Mouse (Mus musculus) hindbrain, embryonic 13.5 days (tissue): ENCODE results near the gene Focad. TPM values are rescaled to one million over a fixed set of nuclear protein-coding genes. Genes with fewer than 3 reads are reported as not detected.

Experiments used
- ATAC-seq: fragments of 200-750 bp; cut with Nextera tagmentation; 2 replicates; pipeline ENCODE4 v1.8.0; 2017; ENCODE audit warnings: moderate TSS enrichment; ENCODE audit not compliant: low FRiP score
- H3K27ac ChIP-seq: fragments of 300-500 bp; sonication (generic); 2 replicates; pipeline ENCODE4 v1.5.1; 2015; ENCODE audit warnings: inconsistent platforms, mild to moderate bottlenecking, moderate library complexity
- H3K27me3 ChIP-seq: fragments of 300-500 bp; sonication (generic); 2 replicates; pipeline ENCODE4 v1.6.1; 2015; ENCODE audit warnings: mild to moderate bottlenecking, inconsistent platforms
- H3K36me3 ChIP-seq: fragments of 300-500 bp; sonication (generic); 2 replicates; pipeline ENCODE4 v1.6.1; 2015; ENCODE audit warnings: mild to moderate bottlenecking, inconsistent platforms
- H3K4me1 ChIP-seq: fragments of 300-500 bp; sonication (generic); replicated peaks from 2 replicates; pipeline ENCODE4 v1.6.1; 2015; ENCODE audit warnings: inconsistent platforms
- H3K4me2 ChIP-seq: fragments of 300-500 bp; sonication (generic); 2 replicates; pipeline ENCODE4 v1.6.1; 2015; ENCODE audit warnings: inconsistent platforms, mild to moderate bottlenecking, moderate library complexity
- H3K4me3 ChIP-seq: fragments of 300-500 bp; sonication (generic); 2 replicates; pipeline ENCODE4 v1.5.1; 2015; ENCODE audit warnings: mild to moderate bottlenecking, inconsistent platforms
- H3K9ac ChIP-seq: fragments of 300-500 bp; sonication (generic); 2 replicates; pipeline ENCODE4 v1.6.1; 2015; ENCODE audit warnings: mild to moderate bottlenecking, inconsistent platforms
- H3K9me3 ChIP-seq: fragments of 300-500 bp; sonication (generic); 2 replicates; pipeline ENCODE4 v1.6.1; 2016; ENCODE audit warnings: inconsistent platforms
- WGBS: fragments of 180-500 bp; shearing (Covaris S2); methylation state at CpG from one replicate; pipeline ENCODE4 v1.1.7; 2015; 5-methylcytosine and 5-hydroxymethylcytosine counted together
- polyA plus RNA-seq: library from polyadenylated mRNA; unstranded; fragments of >200 nt; fragmentation: Nextera tagmentation; extraction: Ambion mirVana; gene quantifications from 2 replicates; pipeline ENCODE4 v1.2.1, GENCODE M21; 2015

The Focad gene
- polyA plus RNA-seq, 1 experiment from 2014 or later = 11.2 TPM

DNA sequence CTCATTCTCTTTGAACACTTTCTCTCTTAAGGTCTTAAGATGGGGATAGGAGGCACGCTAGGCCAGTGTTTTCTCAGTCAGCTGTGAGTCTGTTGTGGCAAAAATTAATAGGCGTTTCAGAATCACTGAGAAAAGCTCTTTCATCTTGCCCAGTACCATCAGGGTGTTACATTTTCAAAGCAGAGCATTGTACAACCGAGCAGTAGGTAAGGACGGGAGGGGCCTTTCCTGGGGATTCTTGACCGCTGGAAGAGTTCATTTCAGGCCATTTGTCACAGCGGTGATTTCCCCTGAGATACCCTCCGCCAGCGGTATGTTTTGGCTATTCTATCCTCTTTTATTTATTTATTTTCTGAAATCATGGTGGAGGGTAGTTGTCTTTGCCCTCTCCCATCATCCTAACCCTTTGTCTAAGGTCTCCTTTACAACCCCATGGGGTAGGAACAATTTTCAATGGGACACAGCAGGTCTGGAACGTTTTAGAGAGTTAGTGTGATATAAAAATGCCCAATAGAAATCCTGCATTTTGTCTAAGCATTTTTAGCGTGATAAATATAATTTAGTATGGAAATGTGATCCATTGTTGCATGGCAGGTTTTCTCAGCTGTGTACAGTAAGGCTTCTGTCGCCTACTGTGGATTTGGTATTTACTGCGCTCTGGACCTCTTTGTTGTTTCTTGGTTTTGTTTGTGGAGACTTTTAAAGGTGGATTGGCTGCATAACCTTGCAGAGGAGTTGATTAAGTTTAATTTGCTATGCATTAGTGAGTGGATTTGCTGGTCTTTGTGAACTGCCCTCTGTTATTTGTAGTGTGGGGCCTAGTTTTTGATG is 142.7 kb downstream of the Focad start:
- no peak overlapping the region for H3K27ac ChIP-seq

DNA sequence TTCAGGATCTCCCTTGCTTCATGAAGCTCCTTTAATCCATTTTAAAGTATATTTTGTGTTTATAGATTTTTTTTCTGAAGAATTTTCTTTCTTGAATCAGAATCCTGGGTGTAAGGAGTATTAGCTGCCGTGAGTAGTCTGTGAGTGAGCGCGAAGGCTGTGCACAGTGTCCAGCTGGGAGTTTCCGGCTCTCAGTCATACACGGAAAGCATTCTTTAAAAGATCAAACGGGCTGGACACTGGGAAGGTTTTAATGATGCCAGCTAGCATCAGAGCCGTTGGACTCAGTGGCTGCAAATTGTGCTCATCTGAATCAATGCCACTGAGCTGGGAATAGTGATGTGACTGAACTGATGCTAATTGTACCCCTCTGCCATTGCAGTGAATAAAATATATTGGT is 143.9 kb downstream of the Focad start:
- 38% methylated on average over 7 of the region's 7 CpGs for WGBS
- Histone ChIP-seq H3K4me1 (peaks cover 15% of the 10 kb centered on the region), H3K27ac (peak overlapping the region; percentile 31; the same call in 1 of the 2 replicates), H3K27me3 (no peaks in the 10 kb centered on the region), H3K9me3 (no peaks in the 10 kb centered on the region), H3K4me3 (no peak overlapping the region), H3K9ac (peak overlapping the region; percentile 43; the same call in 1 of the 2 replicates), H3K4me2 (no peak overlapping the region), H3K36me3 (no peaks in the 10 kb centered on the region)
- no peak for ATAC-seq

More for the DNA sequence above, 142.7 kb downstream of the Focad start:
- Histone ChIP-seq H3K36me3 (no peaks in the 10 kb centered on the region), H3K4me3 (no peak overlapping the region), H3K4me1 (peaks cover 15% of the 10 kb centered on the region), H3K4me2 (no peak overlapping the region), H3K9ac (no peak overlapping the region), H3K27me3 (no peaks in the 10 kb centered on the region), H3K9me3 (no peaks in the 10 kb centered on the region)
- ATAC-seq = no peak
- WGBS = 28% methylated on average over 12 of the region's 12 CpGs

DNA sequence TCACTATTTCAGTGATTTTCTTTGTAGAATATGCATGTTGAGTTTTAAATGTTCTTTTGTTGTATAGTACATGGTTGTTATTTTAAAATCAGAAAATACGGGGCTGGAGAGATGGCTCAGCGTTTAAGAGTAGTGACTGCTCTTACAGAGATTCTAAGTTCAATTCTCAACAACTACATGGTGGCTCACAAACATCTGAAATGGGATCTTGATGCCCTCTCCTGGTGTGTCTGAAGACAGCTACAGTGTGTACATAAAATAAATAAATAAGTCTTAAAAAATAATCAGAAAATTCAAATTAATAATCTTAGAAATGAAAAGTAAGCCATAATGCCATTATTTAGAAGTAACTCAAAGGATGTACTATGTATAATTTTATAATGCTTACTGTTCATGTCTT is 149.4 kb downstream of the Focad start:
- no peak overlapping the region for H3K4me3 ChIP-seq
- H3K9me3 ChIP-seq = no peaks in the 10 kb centered on the region
- no peaks in the 10 kb centered on the region for H3K36me3 ChIP-seq
- 95% methylated on average over 2 of the region's 2 CpGs for WGBS
- no peaks in the 10 kb centered on the region for H3K27me3 ChIP-seq
- no peak overlapping the region for H3K27ac ChIP-seq
- no peaks in the 10 kb centered on the region; the same call in 1 of the 2 replicates for H3K4me1 ChIP-seq
- H3K9ac ChIP-seq = no peak overlapping the region
- no peak for ATAC-seq
- H3K4me2 ChIP-seq = no peak overlapping the region

DNA sequence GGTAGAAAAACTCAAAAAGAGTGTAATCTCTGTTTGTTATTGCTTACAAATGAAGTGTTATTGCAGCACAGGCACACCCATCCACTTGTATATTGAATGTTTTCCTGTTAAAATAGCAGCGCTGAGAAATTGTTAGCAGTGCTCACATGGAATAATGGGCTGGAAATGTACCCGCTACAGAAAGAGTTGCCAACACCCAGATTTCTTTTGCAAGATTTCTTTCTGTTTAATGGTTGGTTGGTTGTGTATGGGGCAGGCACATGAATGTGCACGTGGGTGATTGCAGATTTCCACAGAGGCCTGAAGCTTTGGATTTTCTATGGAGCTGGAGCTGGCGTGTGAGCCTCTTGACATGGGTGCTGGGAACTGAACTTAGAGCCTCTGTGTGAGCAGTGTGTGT is 151.1 kb downstream of the Focad start:
- Histone ChIP-seq H3K27ac (no peak overlapping the region), H3K4me1 (no peaks in the 10 kb centered on the region), H3K9ac (no peak overlapping the region), H3K4me3 (no peak overlapping the region), H3K36me3 (no peaks in the 10 kb centered on the region), H3K9me3 (no peaks in the 10 kb centered on the region), H3K4me2 (no peak overlapping the region), H3K27me3 (no peaks in the 10 kb centered on the region)
- 81% methylated on average over 4 of the region's 4 CpGs for WGBS
- ATAC-seq = no peak

DNA sequence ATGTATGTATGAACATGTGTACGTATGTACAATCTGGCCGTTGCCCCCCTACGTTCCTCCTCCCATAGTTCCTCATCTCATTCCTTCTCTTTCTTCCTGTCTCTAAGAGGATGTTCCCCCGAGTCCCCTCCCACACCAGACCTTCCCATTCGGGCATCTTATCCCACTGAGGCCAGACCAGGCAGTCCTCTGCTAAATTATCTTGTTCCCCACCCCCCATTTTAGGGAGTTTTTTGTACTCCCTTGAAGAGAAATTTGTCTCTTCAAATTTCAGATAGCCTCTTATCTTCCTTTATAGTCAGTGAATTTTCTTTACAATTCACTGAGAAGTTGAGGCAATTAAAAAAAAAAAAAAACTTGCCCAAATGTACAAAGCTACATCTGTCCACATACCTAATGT is 166.9 kb downstream of the Focad start:
- no peak overlapping the region for H3K4me2 ChIP-seq
- 0 out of 2 replicates have a peak, but pooled peaks cover 2% of the 10 kb centered on the region for H3K4me1 ChIP-seq
- ATAC-seq = no peak
- no peaks in the 10 kb centered on the region for H3K36me3 ChIP-seq
- no peak overlapping the region for H3K27ac ChIP-seq
- H3K4me3 ChIP-seq = no peak overlapping the region
- H3K9ac ChIP-seq = no peak overlapping the region
- no peaks in the 10 kb centered on the region for H3K27me3 ChIP-seq
- H3K9me3 ChIP-seq = no peaks in the 10 kb centered on the region
- 92% methylated on average over 5 of the region's 5 CpGs for WGBS

DNA sequence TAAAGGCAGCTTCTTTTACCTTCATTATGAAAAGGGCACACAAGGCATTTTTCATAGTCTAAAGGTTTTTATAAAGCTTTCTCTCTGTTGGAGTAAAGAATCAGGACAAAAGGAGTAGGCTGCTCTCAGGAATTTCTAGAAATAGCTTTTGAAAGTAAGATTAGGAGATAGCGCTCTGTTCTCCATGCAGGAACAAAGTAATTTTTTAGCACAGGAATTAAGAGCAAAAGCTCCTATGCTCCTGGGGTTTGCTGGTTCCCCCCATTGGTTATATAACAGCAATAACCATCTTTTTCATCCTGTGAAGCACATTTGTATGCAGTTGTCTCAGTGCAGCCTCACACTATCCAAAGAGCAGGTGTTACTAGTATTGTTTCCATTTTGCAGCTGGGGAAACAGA is 170.1 kb downstream of the Focad start:
- H3K4me1 ChIP-seq = 0 out of 2 replicates have a peak, but pooled peaks cover 2% of the 10 kb centered on the region
- H3K9ac ChIP-seq = 0 out of 2 replicates have a peak overlapping the region, but pooled peaks have one; percentile 3
- H3K4me2 ChIP-seq = no peak overlapping the region
- H3K4me3 ChIP-seq = no peak overlapping the region
- no peaks in the 10 kb centered on the region for H3K9me3 ChIP-seq
- WGBS = 62% methylated on average over 1 of the region's 1 CpGs
- no peak overlapping the region for H3K27ac ChIP-seq
- no peak for ATAC-seq
- H3K27me3 ChIP-seq = no peaks in the 10 kb centered on the region
- no peaks in the 10 kb centered on the region for H3K36me3 ChIP-seq

DNA sequence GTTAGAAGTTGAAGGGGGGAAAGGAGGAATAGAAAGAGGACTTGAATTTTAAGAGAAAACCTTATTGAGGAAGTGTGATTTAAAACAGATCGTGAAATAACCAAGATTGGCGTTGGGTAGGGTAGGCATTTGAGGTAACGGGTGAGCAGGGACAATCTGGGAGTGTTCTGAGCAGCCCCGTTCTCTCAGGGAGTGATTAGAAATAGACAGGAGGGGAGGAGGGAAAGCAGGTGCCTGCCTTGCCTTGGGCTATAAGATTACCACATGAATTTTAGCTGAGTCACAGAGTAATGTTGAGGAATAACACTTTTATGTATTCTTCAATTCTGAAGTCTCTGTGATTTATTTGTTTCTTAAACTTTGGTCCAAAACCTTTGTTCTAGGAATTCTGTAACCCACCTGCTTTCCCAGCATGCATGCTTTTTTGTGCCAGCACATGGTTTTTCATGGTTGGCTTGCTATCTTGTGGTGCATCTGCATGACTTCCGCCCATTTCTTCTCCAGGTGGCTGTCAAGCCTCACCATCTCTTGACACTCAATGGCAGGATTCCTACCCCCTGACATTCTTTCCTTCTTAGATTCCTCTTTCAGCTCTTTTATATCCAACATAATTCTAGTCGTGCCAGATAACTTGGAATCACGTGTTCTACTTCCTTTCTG is 176.1 kb downstream of the Focad start:
- no peak overlapping the region for H3K4me2 ChIP-seq
- no peaks in the 10 kb centered on the region for H3K9me3 ChIP-seq
- no peaks in the 10 kb centered on the region for H3K36me3 ChIP-seq
- no peak overlapping the region for H3K4me3 ChIP-seq
- ATAC-seq = no peak
- H3K4me1 ChIP-seq = 0 out of 2 replicates have a peak, but pooled peaks cover under 1% of the 10 kb centered on the region
- WGBS = 88% methylated on average over 7 of the region's 7 CpGs
- no peaks in the 10 kb centered on the region for H3K27me3 ChIP-seq
- H3K27ac ChIP-seq = no peak overlapping the region
- no peak overlapping the region for H3K9ac ChIP-seq

DNA sequence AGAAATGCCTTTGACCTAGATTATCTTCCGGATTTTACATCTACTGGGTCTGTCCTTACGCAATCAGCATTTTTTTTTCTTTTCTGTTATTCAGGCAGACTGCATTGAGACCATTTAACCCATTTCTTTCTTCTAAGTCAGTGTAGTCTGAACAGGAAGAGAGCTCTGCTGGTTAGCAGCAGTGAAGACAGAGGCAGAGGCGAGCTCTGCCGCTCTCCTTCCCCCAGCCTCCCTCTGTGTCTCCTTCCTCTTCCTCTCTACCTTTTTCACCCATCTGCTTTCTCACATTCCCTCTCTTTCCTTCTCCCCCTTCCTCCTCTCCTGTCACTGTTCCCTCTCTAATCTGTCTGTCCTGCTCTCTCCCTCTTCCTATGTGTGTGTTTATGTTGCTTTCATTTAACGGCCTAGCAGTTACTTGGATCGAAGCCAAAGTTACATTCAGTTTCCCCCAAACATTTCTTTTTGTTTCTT is 181.2 kb downstream of the Focad start:
- Histone ChIP-seq H3K27ac (no peak overlapping the region), H3K27me3 (no peaks in the 10 kb centered on the region), H3K36me3 (no peaks in the 10 kb centered on the region), H3K4me3 (no peak overlapping the region), H3K4me1 (0 out of 2 replicates have a peak, but pooled peaks cover 3% of the 10 kb centered on the region), H3K4me2 (no peak overlapping the region), H3K9ac (0 out of 2 replicates have a peak overlapping the region, but pooled peaks have one; percentile 24), H3K9me3 (no peaks in the 10 kb centered on the region)
- no peak for ATAC-seq
- 68% methylated on average over 6 of the region's 6 CpGs for WGBS

DNA sequence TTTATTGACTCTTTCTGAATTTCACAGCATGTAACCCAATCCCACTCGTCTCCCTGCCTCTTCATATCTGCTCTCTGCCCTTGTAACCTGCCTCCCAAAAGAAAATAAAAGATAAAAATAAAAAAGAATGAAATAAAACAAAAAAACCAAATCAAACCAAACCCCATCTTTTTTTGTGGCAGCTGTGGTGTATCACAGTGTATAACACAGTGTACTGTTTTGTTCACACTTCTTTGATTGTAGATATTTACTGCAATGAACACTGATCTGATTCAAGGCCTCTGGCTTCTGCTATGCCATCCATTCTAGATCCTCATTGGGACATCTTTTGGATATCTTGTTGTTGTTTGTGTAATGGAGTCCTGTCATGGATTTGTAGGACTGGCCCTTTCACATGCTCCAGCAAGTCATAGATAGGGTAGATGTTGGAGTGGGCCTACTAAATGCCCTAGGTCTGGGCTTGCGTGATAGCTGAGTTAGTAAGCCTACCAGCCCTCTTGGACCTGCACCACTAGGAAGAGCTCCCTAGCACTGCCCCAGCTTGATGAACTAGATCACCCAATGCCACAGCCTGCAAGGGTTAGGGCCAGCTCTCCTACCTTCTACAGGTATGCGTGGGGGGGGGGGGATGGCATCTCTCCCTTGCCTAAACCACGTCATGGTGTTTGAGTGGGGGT is 181.8 kb downstream of the Focad start:
- ATAC-seq = no peak
- Histone ChIP-seq H3K4me3 (no peak overlapping the region), H3K36me3 (no peaks in the 10 kb centered on the region), H3K4me1 (0 out of 2 replicates have a peak, but pooled peaks cover 3% of the 10 kb centered on the region), H3K27ac (no peak overlapping the region), H3K4me2 (no peak overlapping the region), H3K27me3 (no peaks in the 10 kb centered on the region), H3K9ac (0 out of 2 replicates have a peak overlapping the region, but pooled peaks have one; percentile 24), H3K9me3 (no peaks in the 10 kb centered on the region)
- WGBS = 82% methylated on average over 4 of the region's 4 CpGs

DNA sequence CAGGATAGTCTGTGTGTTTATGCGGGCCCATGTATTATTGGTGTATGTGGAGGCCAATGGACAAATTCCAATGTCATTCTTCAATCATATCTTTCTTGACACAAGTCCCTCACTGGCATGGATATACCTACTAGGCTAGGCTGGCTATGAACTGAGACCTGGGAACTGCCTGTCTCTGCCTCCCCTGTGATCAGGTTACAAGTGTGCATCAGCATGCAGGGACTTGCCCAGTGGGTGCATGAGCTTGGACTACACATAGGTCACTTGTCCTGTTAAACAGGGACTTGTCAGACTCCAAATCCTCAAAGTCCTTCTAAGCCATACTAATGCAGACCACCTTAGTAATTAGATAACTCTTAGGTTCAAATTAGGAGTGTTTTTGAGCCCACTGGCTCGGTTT is 184.1 kb downstream of the Focad start:
- Histone ChIP-seq H3K27me3 (no peaks in the 10 kb centered on the region), H3K9me3 (no peaks in the 10 kb centered on the region), H3K9ac (no peak overlapping the region), H3K4me3 (no peak overlapping the region), H3K27ac (no peak overlapping the region), H3K36me3 (no peaks in the 10 kb centered on the region), H3K4me2 (no peak overlapping the region), H3K4me1 (0 out of 2 replicates have a peak, but pooled peaks cover 3% of the 10 kb centered on the region)
- ATAC-seq = no peak
- 94% methylated on average over 2 of the region's 2 CpGs for WGBS

DNA sequence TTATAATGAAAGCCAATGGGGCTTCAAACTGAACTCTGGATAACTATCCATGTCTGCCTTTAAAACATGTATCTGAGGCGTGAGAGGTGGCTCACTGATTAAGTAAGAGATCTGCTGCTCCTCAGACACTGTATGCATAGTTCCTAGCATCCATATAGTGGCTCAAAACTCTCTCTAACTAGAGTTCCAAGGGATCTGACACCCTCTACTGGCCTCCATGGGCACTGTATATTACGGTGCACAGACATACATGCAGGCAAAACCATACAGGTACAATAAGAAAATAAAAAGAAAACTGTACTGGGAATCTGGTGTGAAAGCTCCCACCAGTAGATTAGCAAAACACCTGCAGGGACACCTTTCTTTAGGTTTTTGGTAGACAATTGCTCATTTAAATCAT is 186.1 kb downstream of the Focad start:
- Histone ChIP-seq H3K4me3 (no peak overlapping the region), H3K9me3 (no peaks in the 10 kb centered on the region), H3K4me1 (0 out of 2 replicates have a peak, but pooled peaks cover 2% of the 10 kb centered on the region), H3K4me2 (no peak overlapping the region), H3K27ac (no peak overlapping the region), H3K36me3 (no peaks in the 10 kb centered on the region), H3K27me3 (no peaks in the 10 kb centered on the region), H3K9ac (no peak overlapping the region)
- 91% methylated on average over 2 of the region's 2 CpGs for WGBS
- no peak for ATAC-seq

DNA sequence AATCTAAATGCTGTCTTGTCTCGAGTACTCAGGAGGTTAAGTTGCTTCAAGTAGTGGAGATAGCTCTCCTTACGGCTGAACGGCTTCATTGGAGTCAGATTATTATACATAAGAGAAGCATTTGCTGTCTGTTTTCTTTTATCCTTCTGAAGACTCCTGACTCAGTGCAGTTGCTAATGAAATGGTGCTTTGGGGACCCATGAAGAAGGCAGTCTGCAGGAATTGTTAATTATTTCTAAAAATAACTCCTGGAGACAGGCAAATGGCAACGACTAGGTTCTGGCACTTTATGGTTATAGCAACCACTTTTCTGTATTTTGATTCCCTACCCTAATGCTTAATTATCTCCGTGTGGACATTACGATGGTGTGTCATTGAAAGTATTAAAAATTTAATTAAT is 201.1 kb downstream of the Focad start:
- no peak for ATAC-seq
- no peak overlapping the region for H3K9ac ChIP-seq
- 70% methylated on average over 6 of the region's 6 CpGs for WGBS
- H3K27me3 ChIP-seq = no peaks in the 10 kb centered on the region
- no peaks in the 10 kb centered on the region for H3K9me3 ChIP-seq
- peaks cover 6% of the 10 kb centered on the region for H3K4me1 ChIP-seq
- H3K36me3 ChIP-seq = no peaks in the 10 kb centered on the region
- no peak overlapping the region for H3K4me2 ChIP-seq
- H3K4me3 ChIP-seq = no peak overlapping the region
- H3K27ac ChIP-seq = peak overlapping the region; percentile 35; the same call in 1 of the 2 replicates
